9 mouse cellular contexts compared by ENCODE assay signal in the genomic region with DNA sequence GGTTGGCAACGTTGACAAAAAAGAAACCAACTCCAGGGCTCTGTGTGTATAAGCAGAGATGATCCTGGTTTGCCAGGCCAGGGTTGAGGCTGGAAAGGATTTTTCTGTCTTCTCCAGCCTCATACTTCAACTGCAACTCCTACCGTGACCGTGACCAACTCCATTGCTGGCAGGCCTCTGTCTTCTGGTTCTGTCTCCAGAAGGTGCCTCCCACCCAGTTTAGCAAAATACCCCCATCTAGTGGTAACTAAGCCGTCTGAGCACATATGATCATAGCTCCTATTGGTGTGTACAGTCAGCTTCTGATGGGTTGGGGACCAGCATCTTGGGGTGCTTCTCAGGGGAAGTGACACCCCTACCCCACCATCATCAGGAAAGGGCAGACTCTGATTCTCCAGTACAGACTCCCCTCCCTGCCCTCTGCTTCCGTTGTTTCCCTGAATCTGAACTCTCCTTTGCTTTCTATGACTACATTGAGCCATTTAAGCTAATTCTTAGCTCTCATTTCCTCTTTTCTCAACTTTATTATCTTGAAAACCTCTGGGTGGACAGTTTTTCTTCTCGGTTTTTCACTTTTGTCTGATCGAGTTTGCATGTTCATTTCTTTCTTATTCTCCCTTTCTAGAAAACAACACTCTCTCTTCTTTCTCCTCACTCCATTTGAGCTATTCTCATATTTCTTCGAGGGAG.
DNase-seq lines count a peak whose midpoint lies in the region; ATAC-seq lines count a peak whose summit lies in the region.
"Had no signal": no experiment of that assay in that cellular context is flagged by ENCODE, and none has a peak within 500 bp of the region (broad histone marks: within the 10 kb centered on the region; RNA-seq: fewer than 3 reads in every experiment).

No protein-coding gene starts in this region.

- H3K4me3 ChIP-seq in heart, embryonic 16.5 days (ENCODE audit: low read length): no peak overlapping the region
- no peak overlapping the region for H3K4me3 ChIP-seq in heart, embryonic 11.5 days (ENCODE audit: low read depth, low read length)
- H3K4me3 ChIP-seq in neural tube, embryonic 14.5 days (ENCODE audit: low read depth, low read length): no peak overlapping the region
- H3K4me3 ChIP-seq in neural tube, embryonic 15.5 days (replicated peaks): no peak overlapping the region
- no peak overlapping the region for H3K4me3 ChIP-seq in embryonic facial prominence, embryonic 15.5 days (replicated peaks)
- H3K4me3 ChIP-seq: embryonic facial prominence, embryonic 13.5 days had no signal

- H3K4me1 ChIP-seq in heart, embryonic 16.5 days (ENCODE audit: control insufficient read depth, insufficient read depth, low read length): peaks cover 15% of the 10 kb centered on the region
- peaks cover 5% of the 10 kb centered on the region; the same call in 1 of the 2 replicates for H3K4me1 ChIP-seq in heart, embryonic 11.5 days (ENCODE audit: control insufficient read depth, insufficient read depth, low read length)
- no peaks in the 10 kb centered on the region for H3K4me1 ChIP-seq in neural tube, embryonic 14.5 days (ENCODE audit: control insufficient read depth, insufficient read depth, low read length)
- H3K4me1 ChIP-seq in neural tube, embryonic 15.5 days: no peaks in the 10 kb centered on the region
- no peaks in the 10 kb centered on the region for H3K4me1 ChIP-seq in embryonic facial prominence, embryonic 15.5 days

- DNase-seq in retina, postnatal 7 days (ENCODE audit: low read depth, low spot score): peak; percentile 35
- DNase-seq in urinary bladder, postnatal 4 days (ENCODE audit: low spot score in 2 of 2): no peak
- no peak for DNase-seq in testis, postnatal 14 days (ENCODE audit: low spot score)

- H3K9me3 ChIP-seq in heart, embryonic 16.5 days (replicated peaks; ENCODE audit: control insufficient read depth, low read length): peaks cover 5% of the 10 kb centered on the region; the same call in 1 of the 2 replicates
- no peaks in the 10 kb centered on the region for H3K9me3 ChIP-seq in heart, embryonic 11.5 days (replicated peaks; ENCODE audit: control insufficient read depth, low read length)
- no peaks in the 10 kb centered on the region for H3K9me3 ChIP-seq in neural tube, embryonic 14.5 days (ENCODE audit: control insufficient read depth, low read length)
- no peaks in the 10 kb centered on the region for H3K9me3 ChIP-seq in neural tube, embryonic 15.5 days (replicated peaks)
- no peaks in the 10 kb centered on the region for H3K9me3 ChIP-seq in embryonic facial prominence, embryonic 15.5 days (replicated peaks)
- H3K9me3 ChIP-seq: embryonic facial prominence, embryonic 13.5 days had no signal

- H3K36me3 ChIP-seq in heart, embryonic 16.5 days (ENCODE audit: control insufficient read depth, insufficient read depth): no peaks in the 10 kb centered on the region
- H3K36me3 ChIP-seq in heart, embryonic 11.5 days (ENCODE audit: control insufficient read depth, insufficient read depth, low read length): no peaks in the 10 kb centered on the region
- H3K36me3 ChIP-seq in neural tube, embryonic 14.5 days (ENCODE audit: control insufficient read depth, insufficient read depth, low read length): no peaks in the 10 kb centered on the region
- no peaks in the 10 kb centered on the region for H3K36me3 ChIP-seq in neural tube, embryonic 15.5 days
- H3K36me3 ChIP-seq in embryonic facial prominence, embryonic 15.5 days: no peaks in the 10 kb centered on the region
- H3K36me3 ChIP-seq: embryonic facial prominence, embryonic 13.5 days had no signal

- H3K9ac ChIP-seq in heart, embryonic 16.5 days (ENCODE audit: low read length): no peak overlapping the region
- H3K9ac ChIP-seq in heart, embryonic 11.5 days (ENCODE audit: low read depth, low read length): no peak overlapping the region
- no peak overlapping the region for H3K9ac ChIP-seq in neural tube, embryonic 14.5 days (replicated peaks; ENCODE audit: low read depth, low read length)
- H3K9ac ChIP-seq in neural tube, embryonic 15.5 days (replicated peaks): no peak overlapping the region
- H3K9ac ChIP-seq in embryonic facial prominence, embryonic 15.5 days: no peak overlapping the region
- H3K9ac ChIP-seq: embryonic facial prominence, embryonic 13.5 days had no signal

- 0 out of 2 replicates have a peak overlapping the region, but pooled peaks have one; percentile 1 for H3K27ac ChIP-seq in heart, embryonic 16.5 days (ENCODE audit: low read length)
- no peak overlapping the region for H3K27ac ChIP-seq in heart, embryonic 11.5 days (ENCODE audit: low read depth, low read length)
- H3K27ac ChIP-seq in neural tube, embryonic 14.5 days (ENCODE audit: low read depth, low read length): no peak overlapping the region
- H3K27ac ChIP-seq in neural tube, embryonic 15.5 days (replicated peaks): no peak overlapping the region
- 0 out of 2 replicates have a peak overlapping the region, but pooled peaks have one; percentile 9 for H3K27ac ChIP-seq in embryonic facial prominence, embryonic 15.5 days (replicated peaks)
- H3K27ac ChIP-seq: embryonic facial prominence, embryonic 13.5 days had no signal

- H3K27me3 ChIP-seq in heart, embryonic 16.5 days (ENCODE audit: control insufficient read depth, insufficient read depth, low read length): no peaks in the 10 kb centered on the region
- H3K27me3 ChIP-seq in heart, embryonic 11.5 days (ENCODE audit: control insufficient read depth, insufficient read depth, low read length): no peaks in the 10 kb centered on the region
- H3K27me3 ChIP-seq in neural tube, embryonic 14.5 days (ENCODE audit: control insufficient read depth, insufficient read depth, low read length): no peaks in the 10 kb centered on the region
- H3K27me3 ChIP-seq in neural tube, embryonic 15.5 days (replicated peaks): no peaks in the 10 kb centered on the region
- no peaks in the 10 kb centered on the region for H3K27me3 ChIP-seq in embryonic facial prominence, embryonic 15.5 days
- H3K27me3 ChIP-seq: embryonic facial prominence, embryonic 13.5 days had no signal

- no peak overlapping the region for H3K4me2 ChIP-seq in heart, embryonic 16.5 days (ENCODE audit: low read depth, low read length)
- no peak overlapping the region for H3K4me2 ChIP-seq in heart, embryonic 11.5 days
- H3K4me2 ChIP-seq in neural tube, embryonic 14.5 days (ENCODE audit: low read depth, low read length): no peak overlapping the region
- H3K4me2 ChIP-seq in neural tube, embryonic 15.5 days: no peak overlapping the region
- no peak overlapping the region for H3K4me2 ChIP-seq in embryonic facial prominence, embryonic 15.5 days (replicated peaks)
- H3K4me2 ChIP-seq: embryonic facial prominence, embryonic 13.5 days had no signal

- ATAC-seq in heart, embryonic 16.5 days (replicated peaks; ENCODE audit: extremely low read depth, insufficient read depth, low FRiP score): 0 out of 2 replicates have a peak, but pooled peaks have one; percentile 56
- ATAC-seq in heart, embryonic 11.5 days (replicated peaks; ENCODE audit: insufficient number of reproducible peaks, low FRiP score, low TSS enrichment): no peak; the same call in 1 of the 2 replicates
- ATAC-seq in neural tube, embryonic 14.5 days (ENCODE audit: low read depth): peak; percentile 69; the same call in 1 of the 2 replicates
- no peak; the same call in 1 of the 2 replicates for ATAC-seq in neural tube, embryonic 15.5 days (ENCODE audit: low FRiP score)
- peak; percentile 67; the same call in 1 of the 2 replicates for ATAC-seq in embryonic facial prominence, embryonic 15.5 days (ENCODE audit: insufficient number of reproducible peaks, low FRiP score, low TSS enrichment, low read depth)

- 58% methylated on average over 8 of the region's 8 CpGs for WGBS in heart, embryonic 16.5 days
- WGBS in heart, embryonic 11.5 days (ENCODE audit: insufficient replicate concordance): 69% methylated on average over 8 of the region's 8 CpGs
- 71% methylated on average over 8 of the region's 8 CpGs for WGBS in neural tube, embryonic 14.5 days
- 68% methylated on average over 8 of the region's 8 CpGs for WGBS in neural tube, embryonic 15.5 days
- WGBS in embryonic facial prominence, embryonic 15.5 days: 52% methylated on average over 8 of the region's 8 CpGs

Comparison
In these comparisons a context has a peak if more than half of its experiments do, and no peak if none do; other contexts are left out.
1. ATAC-seq: peak in heart, embryonic 16.5 days (single experiment), neural tube, embryonic 14.5 days (single experiment) and embryonic facial prominence, embryonic 15.5 days (single experiment); none in heart, embryonic 11.5 days (single experiment) and neural tube, embryonic 15.5 days (single experiment).
2. H3K27ac ChIP-seq: peak in heart, embryonic 16.5 days (single experiment) and embryonic facial prominence, embryonic 15.5 days (single experiment); none in heart, embryonic 11.5 days (single experiment), neural tube, embryonic 14.5 days (single experiment) and neural tube, embryonic 15.5 days (single experiment).